Mouse (Mus musculus): ENCODE results near the gene Isyna1.

Isyna1 gene

GRCm38 (mm10) chr8:70593961-70594609 lies at the start of gene Isyna1:
TSS of gene Isyna1 (plus strand) at chr8:70594373.
- DNase-seq, result peak; percentile 95

- no peak for DNase-seq
These were observed 47.8 kb upstream of the Isyna1 start for GRCm38 (mm10) chr8:70546412-70546811.

GRCm38 (mm10) chr8:70547762-70548161 lies 46.4 kb upstream of the Isyna1 start:
- no peak for DNase-seq

- DNase-seq, result no peak
These were observed 44.6 kb upstream of the Isyna1 start for GRCm38 (mm10) chr8:70549412-70550184.

GRCm38 (mm10) chr8:70551558-70552161 lies 42.5 kb upstream of the Isyna1 start:
- DNase-seq, result no peak

- no peak for DNase-seq
These were observed 41.3 kb upstream of the Isyna1 start for GRCm38 (mm10) chr8:70552836-70553235.

- peak; percentile 82 for DNase-seq
These were observed 40.4 kb upstream of the Isyna1 start for GRCm38 (mm10) chr8:70553740-70554139.

GRCm38 (mm10) chr8:70555079-70555747 lies 39.0 kb upstream of the Isyna1 start:
- no peak for DNase-seq

- DNase-seq, result peak; percentile 54
These were observed 35.8 kb upstream of the Isyna1 start for GRCm38 (mm10) chr8:70558334-70558733.

- DNase-seq, result no peak
These were observed 35.2 kb upstream of the Isyna1 start for GRCm38 (mm10) chr8:70558983-70559382.

GRCm38 (mm10) chr8:70560096-70560495 lies 34.1 kb upstream of the Isyna1 start:
- DNase-seq, result peak; percentile 85

GRCm38 (mm10) chr8:70560564-70560963 lies 33.6 kb upstream of the Isyna1 start:
- DNase-seq, result no peak

GRCm38 (mm10) chr8:70561357-70561756 lies 32.8 kb upstream of the Isyna1 start:
- no peak for DNase-seq

GRCm38 (mm10) chr8:70561809-70562535 lies 32.2 kb upstream of the Isyna1 start:
- DNase-seq, result peak; percentile 62

- no peak for DNase-seq
These were observed 31.4 kb upstream of the Isyna1 start for GRCm38 (mm10) chr8:70562802-70563201.

GRCm38 (mm10) chr8:70563763-70564387 lies 30.3 kb upstream of the Isyna1 start:
- no peak for DNase-seq

- DNase-seq, result no peak
These were observed 29.4 kb upstream of the Isyna1 start for GRCm38 (mm10) chr8:70564696-70565235.

- DNase-seq, result peak; percentile 76
These were observed 28.6 kb upstream of the Isyna1 start for GRCm38 (mm10) chr8:70565561-70565960.

- DNase-seq, result no peak
These were observed 23.8 kb upstream of the Isyna1 start for GRCm38 (mm10) chr8:70570360-70570759.

GRCm38 (mm10) chr8:70570990-70571389 lies 23.2 kb upstream of the Isyna1 start:
- no peak for DNase-seq

- DNase-seq, result no peak
These were observed 19.9 kb upstream of the Isyna1 start for GRCm38 (mm10) chr8:70574302-70574701.

- DNase-seq, result peak; percentile 88
These were observed 19.3 kb upstream of the Isyna1 start for GRCm38 (mm10) chr8:70574915-70575314.
